Mouse (Mus musculus): ENCODE measurements around the gene Ppp1r12c.

Gene Ppp1r12c

DNA sequence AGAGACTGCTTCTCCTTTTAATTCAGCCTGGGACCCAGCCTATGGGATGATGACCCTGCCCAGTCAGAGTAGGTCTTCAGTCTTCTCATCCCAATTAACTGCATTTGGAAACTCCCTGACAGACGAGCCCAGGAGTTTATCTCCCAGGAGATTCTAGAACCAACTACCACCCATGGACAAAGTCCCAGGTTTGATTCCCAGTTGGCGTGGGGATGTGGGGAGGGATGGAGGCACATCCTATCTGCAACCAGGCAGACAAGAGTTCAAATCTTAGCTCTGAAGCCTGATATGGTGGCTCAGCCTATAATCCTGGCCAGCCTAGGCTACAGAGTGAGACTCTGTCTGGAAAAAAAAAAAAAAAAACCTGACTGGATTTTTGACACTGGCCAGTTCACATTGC is 63.8 kb downstream of the Ppp1r12c start:
- DNase-seq (ENCODE audit: low read depth in 1 of 2, low spot score in 2 of 2), result no peak

DNA sequence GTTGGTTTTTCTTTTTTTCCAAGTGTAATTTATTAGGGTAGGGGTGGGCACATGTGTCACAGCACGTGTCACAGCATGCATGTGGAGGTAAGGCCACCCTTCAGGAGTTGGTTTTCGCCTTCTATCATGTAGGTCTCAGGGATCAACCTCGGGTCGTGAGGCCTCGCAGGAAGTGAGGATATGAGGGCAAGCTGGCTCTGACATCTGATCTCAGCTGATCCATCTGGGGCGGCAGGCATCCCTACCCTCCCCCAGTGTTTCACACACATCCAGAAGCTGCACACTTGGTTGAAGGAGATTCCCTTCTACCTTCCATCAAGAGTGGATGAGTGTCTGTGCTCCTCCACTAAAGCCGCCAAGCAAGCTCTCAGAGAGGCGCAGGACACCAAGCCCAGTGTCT is 69.5 kb downstream of the Ppp1r12c start:
- DNase-seq (ENCODE audit: low read depth in 1 of 2, low spot score in 2 of 2), result no peak

DNA sequence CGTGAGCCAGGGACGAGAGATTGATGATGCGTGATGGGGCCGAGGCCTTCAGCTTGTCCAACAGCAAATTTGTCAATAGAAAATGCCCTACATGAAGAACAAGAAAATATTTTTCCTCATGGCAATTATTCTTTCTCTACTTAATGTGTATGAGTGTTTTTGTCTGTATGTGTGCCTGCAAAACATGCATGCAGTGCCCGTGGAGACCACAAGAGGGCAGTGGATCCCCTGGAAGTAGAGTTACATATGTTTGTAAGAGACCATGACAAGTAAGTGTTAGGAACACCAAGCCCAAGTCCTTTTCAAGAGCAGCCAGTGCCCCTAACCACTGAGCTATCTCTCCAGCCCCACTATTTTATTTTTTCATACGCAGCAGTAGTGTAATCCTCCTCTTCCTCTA is 69.9 kb downstream of the Ppp1r12c start:
- peak in 1 of 2 experiments; percentile 69 for DNase-seq (ENCODE audit: low read depth in 1 of 2, low spot score in 2 of 2)

Measured in monocyte, adult 2 months (primary cell).